Mouse (Mus musculus) cortical plate, adult 2 months (tissue): Measurements from ENCODE around the gene Nup210.

Experiments used
- CTCF ChIP-seq: fragments of 200-500 bp; IDR thresholded peaks from 2 replicates; pipeline ENCODE4 v1.5.1; 2011; ENCODE audit warnings: mild to moderate bottlenecking, control low read depth, low read length; ENCODE audit not compliant: insufficient read depth; ENCODE audit errors: extremely low read depth
- POLR2A ChIP-seq: fragments of 200-500 bp; IDR thresholded peaks from 2 replicates; pipeline ENCODE4 v1.6.1; 2011; ENCODE audit warnings: mild to moderate bottlenecking, low read length, control low read depth; ENCODE audit not compliant: insufficient read depth; ENCODE audit errors: extremely low read depth

GRCm38 (mm10) chr6:91048019-91048418 is 68.6 kb downstream of the Nup210 start:
- TF ChIP-seq POLR2A (no peak), CTCF (no peak)
